Mouse (Mus musculus): ENCODE measurements around the gene Aox3. TPM values are rescaled to one million over a fixed set of nuclear protein-coding genes. Genes with fewer than 3 reads are reported as not detected.

Aox3 gene
- polyA plus RNA-seq, 1 experiment from 2014 or later: 0.48 TPM

DNA sequence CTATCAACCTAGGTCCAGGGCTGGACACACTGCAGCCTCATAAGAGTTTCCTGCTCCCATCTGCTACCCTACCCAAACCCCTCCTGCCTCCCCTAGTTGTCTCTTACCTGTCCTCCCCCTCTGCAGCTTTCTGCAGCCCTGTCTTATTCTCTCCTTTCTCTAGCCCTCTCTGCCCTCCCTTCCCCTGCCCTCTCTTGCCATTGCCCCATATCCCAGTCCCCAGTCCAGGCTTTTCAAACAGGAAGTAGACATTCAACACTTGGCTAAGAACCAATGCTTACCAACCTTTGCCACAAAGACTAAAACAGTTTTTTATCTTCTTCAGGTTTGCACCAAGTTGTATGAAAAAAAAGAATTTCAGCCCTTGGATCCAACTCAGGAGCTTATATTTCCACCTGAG is 25.0 kb downstream of the Aox3 start:
- no peak overlapping the region for H3K27ac ChIP-seq (replicated peaks; ENCODE audit: low read depth, low read length)
- DNase-seq (ENCODE audit: low spot score): no peak
- no peak overlapping the region for H3K4me3 ChIP-seq (ENCODE audit: low read depth, low read length)
- H3K36me3 ChIP-seq (replicated peaks; ENCODE audit: control insufficient read depth, insufficient read depth, low read depth, low read length): no peaks in the 10 kb centered on the region
- no peaks in the 10 kb centered on the region for H3K27me3 ChIP-seq (ENCODE audit: control insufficient read depth, insufficient read depth, low read length)
- no peak overlapping the region for H3K4me2 ChIP-seq (ENCODE audit: low read depth, low read length)
- no peaks in the 10 kb centered on the region for H3K9me3 ChIP-seq (replicated peaks; ENCODE audit: control insufficient read depth, low read length)
- no peak for ATAC-seq (replicated peaks; ENCODE audit: insufficient number of reproducible peaks, low FRiP score, low TSS enrichment, low read depth)
- H3K4me1 ChIP-seq (ENCODE audit: control insufficient read depth, insufficient read depth, low read length): no peaks in the 10 kb centered on the region
- no peak overlapping the region for H3K9ac ChIP-seq (replicated peaks; ENCODE audit: low read length)

DNA sequence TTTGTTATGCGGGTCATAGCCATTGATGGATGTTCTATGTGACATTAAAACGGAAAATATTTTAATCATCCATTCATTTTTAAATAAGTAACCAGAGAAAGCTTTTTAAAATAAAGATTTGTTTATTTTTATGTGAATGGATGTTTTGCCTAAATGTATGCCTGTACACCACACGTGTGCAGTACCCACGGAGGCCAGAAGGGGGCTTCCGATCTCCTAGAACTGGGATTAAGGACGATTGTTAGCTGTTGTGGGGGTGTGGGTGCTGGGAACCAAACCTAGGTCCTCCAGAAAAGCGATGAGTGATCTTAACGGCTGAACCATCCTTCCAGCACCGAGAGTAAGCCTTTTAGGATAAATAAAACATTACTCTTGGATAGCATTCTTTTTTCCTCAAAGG is 26.1 kb downstream of the Aox3 start:
- Histone ChIP-seq H3K9ac (replicated peaks; ENCODE audit: low read length) (no peak overlapping the region), H3K27me3 (ENCODE audit: control insufficient read depth, insufficient read depth, low read length) (no peaks in the 10 kb centered on the region), H3K9me3 (replicated peaks; ENCODE audit: control insufficient read depth, low read length) (no peaks in the 10 kb centered on the region), H3K4me1 (ENCODE audit: control insufficient read depth, insufficient read depth, low read length) (no peaks in the 10 kb centered on the region), H3K36me3 (replicated peaks; ENCODE audit: control insufficient read depth, insufficient read depth, low read depth, low read length) (no peaks in the 10 kb centered on the region), H3K27ac (replicated peaks; ENCODE audit: low read depth, low read length) (no peak overlapping the region), H3K4me3 (ENCODE audit: low read depth, low read length) (no peak overlapping the region), H3K4me2 (ENCODE audit: low read depth, low read length) (no peak overlapping the region)
- DNase-seq (ENCODE audit: low spot score) (no peak), ATAC-seq (replicated peaks; ENCODE audit: insufficient number of reproducible peaks, low FRiP score, low TSS enrichment, low read depth) (no peak)
- 90% methylated on average over 9 of the region's 9 CpGs for WGBS

DNA sequence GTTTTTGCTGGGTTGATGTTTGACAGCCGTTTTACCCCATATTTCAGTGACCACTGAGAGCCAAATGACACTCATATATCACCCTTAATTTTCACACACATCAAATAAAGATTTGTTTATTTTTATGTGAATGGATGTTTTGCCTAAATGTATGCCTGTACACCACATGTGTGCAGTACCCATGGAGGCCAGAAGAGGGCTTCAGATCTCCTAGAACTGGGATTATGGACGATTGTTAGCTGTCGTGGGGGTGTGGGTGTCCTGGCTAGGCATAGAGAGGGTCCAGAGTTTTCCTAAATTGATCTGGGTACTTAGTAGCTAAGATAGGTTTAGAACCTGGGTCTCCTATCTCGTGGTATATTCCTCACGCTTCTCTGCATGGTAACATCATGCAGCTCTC is 27.7 kb downstream of the Aox3 start:
- Histone ChIP-seq H3K9me3 (replicated peaks; ENCODE audit: control insufficient read depth, low read length) (no peaks in the 10 kb centered on the region), H3K4me2 (ENCODE audit: low read depth, low read length) (no peak overlapping the region), H3K27ac (replicated peaks; ENCODE audit: low read depth, low read length) (no peak overlapping the region), H3K4me1 (ENCODE audit: control insufficient read depth, insufficient read depth, low read length) (no peaks in the 10 kb centered on the region), H3K9ac (replicated peaks; ENCODE audit: low read length) (no peak overlapping the region), H3K27me3 (ENCODE audit: control insufficient read depth, insufficient read depth, low read length) (no peaks in the 10 kb centered on the region), H3K4me3 (ENCODE audit: low read depth, low read length) (no peak overlapping the region), H3K36me3 (replicated peaks; ENCODE audit: control insufficient read depth, insufficient read depth, low read depth, low read length) (no peaks in the 10 kb centered on the region)
- DNase-seq (ENCODE audit: low spot score) (no peak), ATAC-seq (replicated peaks; ENCODE audit: insufficient number of reproducible peaks, low FRiP score, low TSS enrichment, low read depth) (no peak)
- WGBS: 84% methylated on average over 5 of the region's 5 CpGs

DNA sequence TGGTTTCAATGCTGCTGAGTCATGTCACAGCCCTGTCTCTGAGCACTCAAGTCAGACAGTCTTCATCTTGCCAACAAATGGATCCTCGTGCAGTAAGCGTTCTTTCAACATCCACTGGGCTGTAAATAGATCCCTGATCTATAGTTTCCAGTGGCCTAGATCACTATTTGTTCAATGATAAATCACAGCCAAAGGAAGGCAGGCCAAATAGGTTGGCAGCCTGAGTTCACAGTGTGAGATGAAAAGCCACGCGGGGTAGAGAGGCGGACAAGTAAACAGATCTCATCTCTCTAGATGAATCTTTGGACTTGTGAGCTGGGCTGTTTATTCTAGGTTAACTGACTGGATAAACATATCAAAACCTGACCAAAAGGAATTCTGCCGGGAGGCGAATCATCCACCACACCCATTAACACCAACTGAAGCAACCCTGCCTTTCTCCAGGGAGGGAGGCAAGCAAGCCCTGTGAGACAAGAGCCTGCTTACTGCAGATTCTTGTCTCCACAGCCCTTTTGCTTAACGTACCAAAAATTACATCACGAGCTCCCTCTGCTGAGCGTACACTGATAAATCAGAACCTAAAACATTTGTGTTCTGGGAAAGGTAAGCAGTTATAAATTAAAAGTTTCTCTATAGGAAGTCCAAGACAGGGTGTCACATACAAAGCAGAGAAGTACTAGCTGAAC is 31.6 kb downstream of the Aox3 start:
- no peaks in the 10 kb centered on the region for H3K27me3 ChIP-seq (ENCODE audit: control insufficient read depth, insufficient read depth, low read length)
- ATAC-seq (replicated peaks; ENCODE audit: insufficient number of reproducible peaks, low FRiP score, low TSS enrichment, low read depth): no peak
- no peak overlapping the region for H3K9ac ChIP-seq (replicated peaks; ENCODE audit: low read length)
- H3K4me2 ChIP-seq (ENCODE audit: low read depth, low read length): no peak overlapping the region
- DNase-seq (ENCODE audit: low spot score): peak; percentile 16
- no peak overlapping the region for H3K4me3 ChIP-seq (ENCODE audit: low read depth, low read length)
- H3K27ac ChIP-seq (replicated peaks; ENCODE audit: low read depth, low read length): no peak overlapping the region
- WGBS: 82% methylated on average over 10 of the region's 10 CpGs
- no peaks in the 10 kb centered on the region for H3K36me3 ChIP-seq (replicated peaks; ENCODE audit: control insufficient read depth, insufficient read depth, low read depth, low read length)
- no peaks in the 10 kb centered on the region for H3K9me3 ChIP-seq (replicated peaks; ENCODE audit: control insufficient read depth, low read length)
- no peaks in the 10 kb centered on the region for H3K4me1 ChIP-seq (ENCODE audit: control insufficient read depth, insufficient read depth, low read length)

DNA sequence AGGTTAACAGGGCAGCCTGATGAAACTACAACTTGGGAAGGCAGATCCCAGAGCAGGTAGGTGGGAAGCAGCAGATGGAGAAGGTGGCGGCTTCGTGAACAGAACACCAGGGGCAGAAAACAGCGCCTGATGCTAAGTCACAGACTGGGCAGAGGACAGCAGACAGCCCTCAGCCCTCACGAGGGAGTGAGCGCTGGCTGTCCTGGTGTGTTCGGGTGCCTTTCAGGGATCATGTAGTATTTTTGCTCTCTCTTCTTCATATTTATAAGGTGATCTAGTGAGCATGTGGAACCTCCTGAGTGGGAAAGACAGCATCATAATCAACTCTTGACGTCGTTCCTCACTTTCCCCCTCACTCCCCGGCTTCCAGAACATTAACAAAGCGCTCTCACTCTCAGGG is 33.1 kb downstream of the Aox3 start:
- WGBS: 93% methylated on average over 10 of the region's 10 CpGs
- H3K4me3 ChIP-seq (ENCODE audit: low read depth, low read length): no peak overlapping the region

DNA sequence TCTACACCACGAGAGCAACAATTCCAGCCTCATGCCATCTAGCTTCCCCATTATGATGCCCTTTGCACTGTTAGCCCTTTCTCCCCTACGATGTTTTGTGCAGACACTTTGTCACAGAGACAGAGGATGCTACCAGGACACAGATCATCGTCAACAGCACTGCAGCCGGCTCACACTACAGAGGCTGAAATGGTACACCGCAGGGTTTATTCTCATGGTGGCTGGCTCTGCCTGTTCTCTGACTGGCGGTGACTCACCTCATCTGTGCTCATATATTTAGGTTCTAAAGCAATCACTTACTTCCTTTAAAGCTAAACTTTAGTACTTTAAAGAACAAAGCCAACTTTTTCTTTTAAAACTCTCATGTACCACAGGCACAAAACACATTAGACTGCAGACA is 34.8 kb downstream of the Aox3 start:
- H3K27ac ChIP-seq (replicated peaks; ENCODE audit: low read depth, low read length): no peak overlapping the region

More for the DNA sequence above, 33.1 kb downstream of the Aox3 start:
- Histone ChIP-seq H3K27ac (replicated peaks; ENCODE audit: low read depth, low read length) (no peak overlapping the region), H3K27me3 (ENCODE audit: control insufficient read depth, insufficient read depth, low read length) (no peaks in the 10 kb centered on the region), H3K9me3 (replicated peaks; ENCODE audit: control insufficient read depth, low read length) (no peaks in the 10 kb centered on the region), H3K4me1 (ENCODE audit: control insufficient read depth, insufficient read depth, low read length) (no peaks in the 10 kb centered on the region), H3K4me2 (ENCODE audit: low read depth, low read length) (no peak overlapping the region), H3K36me3 (replicated peaks; ENCODE audit: control insufficient read depth, insufficient read depth, low read depth, low read length) (no peaks in the 10 kb centered on the region), H3K9ac (replicated peaks; ENCODE audit: low read length) (no peak overlapping the region)
- ATAC-seq (replicated peaks; ENCODE audit: insufficient number of reproducible peaks, low FRiP score, low TSS enrichment, low read depth): no peak
- no peak for DNase-seq (ENCODE audit: low spot score)

DNA sequence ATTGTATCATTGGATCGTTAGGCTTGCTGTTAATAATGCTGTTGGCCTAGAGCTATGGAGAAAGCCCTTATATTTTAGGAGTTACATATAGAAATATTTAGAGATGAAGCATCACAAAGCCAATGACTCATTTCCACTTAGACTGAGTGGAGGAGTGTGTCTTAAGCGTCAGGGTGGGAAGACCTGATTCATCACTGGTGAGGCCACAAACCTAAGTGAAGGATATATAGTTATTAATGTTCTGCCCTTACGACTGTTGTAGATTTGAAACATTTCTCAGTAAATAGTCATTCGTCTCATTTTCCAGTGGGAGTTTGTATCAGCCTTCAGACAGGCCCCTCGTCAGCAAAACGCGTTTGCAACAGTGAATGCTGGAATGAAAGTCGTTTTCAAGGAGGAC is 39.3 kb downstream of the Aox3 start:
- Histone ChIP-seq H3K27me3 (ENCODE audit: control insufficient read depth, insufficient read depth, low read length) (no peaks in the 10 kb centered on the region), H3K36me3 (replicated peaks; ENCODE audit: control insufficient read depth, insufficient read depth, low read depth, low read length) (no peaks in the 10 kb centered on the region), H3K27ac (replicated peaks; ENCODE audit: low read depth, low read length) (no peak overlapping the region), H3K4me1 (ENCODE audit: control insufficient read depth, insufficient read depth, low read length) (no peaks in the 10 kb centered on the region), H3K9ac (replicated peaks; ENCODE audit: low read length) (no peak overlapping the region), H3K4me3 (ENCODE audit: low read depth, low read length) (no peak overlapping the region), H3K9me3 (replicated peaks; ENCODE audit: control insufficient read depth, low read length) (no peaks in the 10 kb centered on the region), H3K4me2 (ENCODE audit: low read depth, low read length) (no peak overlapping the region)
- 83% methylated on average over 8 of the region's 8 CpGs for WGBS
- no peak for DNase-seq (ENCODE audit: low spot score)
- no peak for ATAC-seq (replicated peaks; ENCODE audit: insufficient number of reproducible peaks, low FRiP score, low TSS enrichment, low read depth)

More for the DNA sequence above, 34.8 kb downstream of the Aox3 start:
- H3K9ac ChIP-seq (replicated peaks; ENCODE audit: low read length): no peak overlapping the region
- no peaks in the 10 kb centered on the region for H3K36me3 ChIP-seq (replicated peaks; ENCODE audit: control insufficient read depth, insufficient read depth, low read depth, low read length)
- DNase-seq (ENCODE audit: low spot score) (no peak), ATAC-seq (replicated peaks; ENCODE audit: insufficient number of reproducible peaks, low FRiP score, low TSS enrichment, low read depth) (no peak)
- no peak overlapping the region for H3K4me2 ChIP-seq (ENCODE audit: low read depth, low read length)
- no peaks in the 10 kb centered on the region for H3K9me3 ChIP-seq (replicated peaks; ENCODE audit: control insufficient read depth, low read length)
- H3K4me3 ChIP-seq (ENCODE audit: low read depth, low read length): no peak overlapping the region
- no peaks in the 10 kb centered on the region for H3K4me1 ChIP-seq (ENCODE audit: control insufficient read depth, insufficient read depth, low read length)
- H3K27me3 ChIP-seq (ENCODE audit: control insufficient read depth, insufficient read depth, low read length): no peaks in the 10 kb centered on the region
- WGBS: 79% methylated on average over 6 of the region's 6 CpGs

DNA sequence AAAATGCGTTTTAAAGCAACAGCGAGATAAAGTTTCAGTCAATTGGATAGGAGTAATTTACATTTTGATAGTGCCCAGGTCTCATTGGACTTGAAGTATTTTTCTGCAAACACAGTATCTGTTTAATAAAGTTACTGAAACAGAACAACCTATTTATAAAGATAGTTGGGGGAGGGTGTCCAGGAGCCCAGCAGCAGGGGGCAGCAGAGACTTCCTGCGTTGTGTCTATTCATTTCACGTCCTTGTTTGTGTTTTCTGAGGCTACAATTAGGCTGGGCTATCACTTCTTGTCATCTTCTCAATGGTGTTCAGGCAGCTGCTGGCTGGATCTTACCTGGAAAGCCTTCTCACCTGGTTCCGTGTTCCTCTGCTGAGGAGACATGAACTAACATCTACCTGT is 43.8 kb downstream of the Aox3 start:
- H3K9me3 ChIP-seq (replicated peaks; ENCODE audit: control insufficient read depth, low read length): no peaks in the 10 kb centered on the region
- no peaks in the 10 kb centered on the region for H3K36me3 ChIP-seq (replicated peaks; ENCODE audit: control insufficient read depth, insufficient read depth, low read depth, low read length)
- no peak overlapping the region for H3K4me3 ChIP-seq (ENCODE audit: low read depth, low read length)
- ATAC-seq (replicated peaks; ENCODE audit: insufficient number of reproducible peaks, low FRiP score, low TSS enrichment, low read depth) (no peak), DNase-seq (ENCODE audit: low spot score) (peak; percentile 70)
- H3K4me1 ChIP-seq (ENCODE audit: control insufficient read depth, insufficient read depth, low read length): no peaks in the 10 kb centered on the region
- H3K27me3 ChIP-seq (ENCODE audit: control insufficient read depth, insufficient read depth, low read length): no peaks in the 10 kb centered on the region
- H3K4me2 ChIP-seq (ENCODE audit: low read depth, low read length): no peak overlapping the region
- no peak overlapping the region for H3K27ac ChIP-seq (replicated peaks; ENCODE audit: low read depth, low read length)
- H3K9ac ChIP-seq (replicated peaks; ENCODE audit: low read length): no peak overlapping the region
- WGBS: 51% methylated on average over 5 of the region's 5 CpGs

All from embryonic facial prominence, embryonic 11.5 days (tissue).